Mouse (Mus musculus): ENCODE results near the gene Kcnn4.

GRCm38 (mm10) chr7:24384070-24384469 is 14.0 kb downstream of the Kcnn4 start:
- TF ChIP-seq POLR2A (IDR thresholded peaks at IDR 0.05; ENCODE audit: control insufficient read depth in 1 of 2, insufficient read depth in 1 of 2, low read depth in 1 of 2, low read length in 2 of 2, poor library complexity in 1 of 2) (no peak), GATA1 (IDR thresholded peaks at IDR 0.05; ENCODE audit: low read depth, low read length) (no peak)
